Mouse (Mus musculus): ENCODE results near the gene Alkbh4.

Alkbh4 gene

DNA sequence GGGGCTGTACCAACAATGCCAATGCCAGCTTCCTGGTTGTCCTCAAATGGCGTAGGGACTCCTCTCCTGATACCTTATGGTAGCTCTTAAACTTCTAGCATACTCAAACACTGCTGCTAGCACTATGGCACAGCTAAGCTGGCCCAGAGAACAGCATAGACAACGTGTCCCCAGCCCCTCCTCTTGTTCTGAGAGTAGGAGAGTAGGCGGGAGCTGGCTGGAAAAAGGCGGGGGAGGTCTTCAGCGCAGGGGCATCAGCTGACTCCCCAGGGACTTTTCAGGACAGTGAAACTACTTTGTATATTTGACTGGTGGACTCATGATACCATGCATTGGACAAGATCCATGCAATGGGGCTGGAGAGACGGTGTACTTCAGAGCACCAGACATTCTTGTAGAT lies 46.1 kb downstream of the Alkbh4 start:
- DNase-seq (ENCODE audit: low spot score): no peak

DNA sequence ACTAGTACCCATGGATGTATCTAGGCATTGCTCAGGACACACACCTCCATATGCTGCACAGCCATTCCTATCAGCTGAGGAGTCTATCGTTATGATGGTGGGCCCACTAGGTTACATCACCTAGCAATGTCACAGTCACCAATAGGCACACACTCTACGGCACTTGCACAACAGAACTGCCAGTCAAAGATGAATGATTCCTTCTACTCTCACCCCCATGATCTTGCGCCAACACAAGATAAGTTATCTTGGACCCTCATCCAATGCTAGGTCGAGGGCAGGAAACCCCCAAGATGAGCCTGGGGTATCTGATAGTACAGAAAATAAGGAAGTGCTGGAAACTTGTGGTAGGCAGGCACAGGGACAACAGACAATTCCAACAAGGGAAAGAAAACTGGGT lies 46.9 kb downstream of the Alkbh4 start:
- DNase-seq (ENCODE audit: low spot score): no peak

- DNase-seq (ENCODE audit: low spot score): no peak
Observed at GRCm38 (mm10) chr5:136183766-136184165, 47.8 kb downstream of the Alkbh4 start.

DNA sequence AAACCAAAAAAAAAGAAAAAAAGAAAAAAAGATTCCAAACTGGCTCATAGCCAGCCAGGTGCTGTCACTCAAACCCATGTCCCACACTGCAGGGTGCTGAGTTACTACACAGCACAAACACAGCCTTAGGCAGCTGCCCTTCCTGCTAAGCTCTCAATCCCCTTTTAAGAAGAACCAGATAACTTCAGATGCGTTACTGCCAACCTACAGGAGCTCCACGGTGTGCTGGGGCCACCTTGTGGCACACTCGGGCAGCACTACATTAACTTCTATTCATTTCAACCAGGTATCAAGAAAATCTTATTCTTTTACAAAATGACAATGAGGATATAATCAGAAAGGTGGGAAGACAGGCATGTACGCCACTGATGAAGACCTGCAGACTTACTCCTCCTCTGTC lies 50.8 kb downstream of the Alkbh4 start:
- no peak for DNase-seq (ENCODE audit: low spot score)

Data from layer of hippocampus, adult 9-10 months (tissue).